ENCODE assay signal across 17 mouse cellular contexts in genomic region chr15:101873231-101873630, GRCm38 (mm10). TPM values are rescaled to one million over a fixed set of nuclear protein-coding genes. Genes with fewer than 3 reads are reported as not detected.
"Had no signal": no experiment of that assay in that cellular context is flagged by ENCODE, and none has a peak within 500 bp of the region (broad histone marks: within the 10 kb centered on the region; RNA-seq: fewer than 3 reads in every experiment).

No protein-coding gene starts in this region.

- DNase-seq: kidney, adult 2 months; kidney, postnatal 25 days; liver, embryonic 13.5 days; lung, adult 2 months; lung, postnatal 14 days; lung, postnatal 4 days; retina, postnatal 1 day; thymus, postnatal 25 days had no signal

- ATAC-seq: intestine, postnatal 0 days; midbrain, embryonic 15.5 days had no signal

RNA-seq across cellular contexts. Expression of gene Krt77, which starts 3.7 kb away (rescaled TPM):
- total RNA-seq: liver, adult 2 months; monocyte, adult 5-6 weeks; neutrophil, adult 5-6 weeks had no signal

RNA-seq across cellular contexts. Expression of gene Krt76, which starts 19.5 kb away (rescaled TPM):
- total RNA-seq: layer of hippocampus, adult 2 months; layer of hippocampus, postnatal 10 days; left cerebral cortex, postnatal 36 days; liver, adult 2 months; megakaryocyte, adult 5-6 weeks; monocyte, adult 5-6 weeks; neutrophil, adult 5-6 weeks had no signal

RNA-seq across cellular contexts. Expression of gene Krt1, which starts 22.6 kb away (rescaled TPM):
- total RNA-seq: liver, adult 2 months; megakaryocyte, adult 5-6 weeks; monocyte, adult 5-6 weeks; neutrophil, adult 5-6 weeks had no signal

RNA-seq across cellular contexts. Expression of gene Krt4, which starts 51.3 kb away (rescaled TPM):
- total RNA-seq: layer of hippocampus, adult 2 months; layer of hippocampus, postnatal 10 days; left cerebral cortex, postnatal 36 days; liver, adult 2 months; megakaryocyte, adult 5-6 weeks; monocyte, adult 5-6 weeks had no signal

RNA-seq across cellular contexts. Expression of gene Krt2, which starts 55.3 kb away (rescaled TPM):
- total RNA-seq: liver, adult 2 months; megakaryocyte, adult 5-6 weeks; monocyte, adult 5-6 weeks; neutrophil, adult 5-6 weeks had no signal
